Mouse (Mus musculus): Measurements from ENCODE around the gene Iqcc.
A peak's percentile ranks its signal among the peaks of the same experiment; 100 is the strongest.

The Iqcc gene

GRCm38 (mm10) chr4:129621283-129621841 lies 2.5 kb upstream of the Iqcc start:
- DNase-seq = no peak

DNA sequence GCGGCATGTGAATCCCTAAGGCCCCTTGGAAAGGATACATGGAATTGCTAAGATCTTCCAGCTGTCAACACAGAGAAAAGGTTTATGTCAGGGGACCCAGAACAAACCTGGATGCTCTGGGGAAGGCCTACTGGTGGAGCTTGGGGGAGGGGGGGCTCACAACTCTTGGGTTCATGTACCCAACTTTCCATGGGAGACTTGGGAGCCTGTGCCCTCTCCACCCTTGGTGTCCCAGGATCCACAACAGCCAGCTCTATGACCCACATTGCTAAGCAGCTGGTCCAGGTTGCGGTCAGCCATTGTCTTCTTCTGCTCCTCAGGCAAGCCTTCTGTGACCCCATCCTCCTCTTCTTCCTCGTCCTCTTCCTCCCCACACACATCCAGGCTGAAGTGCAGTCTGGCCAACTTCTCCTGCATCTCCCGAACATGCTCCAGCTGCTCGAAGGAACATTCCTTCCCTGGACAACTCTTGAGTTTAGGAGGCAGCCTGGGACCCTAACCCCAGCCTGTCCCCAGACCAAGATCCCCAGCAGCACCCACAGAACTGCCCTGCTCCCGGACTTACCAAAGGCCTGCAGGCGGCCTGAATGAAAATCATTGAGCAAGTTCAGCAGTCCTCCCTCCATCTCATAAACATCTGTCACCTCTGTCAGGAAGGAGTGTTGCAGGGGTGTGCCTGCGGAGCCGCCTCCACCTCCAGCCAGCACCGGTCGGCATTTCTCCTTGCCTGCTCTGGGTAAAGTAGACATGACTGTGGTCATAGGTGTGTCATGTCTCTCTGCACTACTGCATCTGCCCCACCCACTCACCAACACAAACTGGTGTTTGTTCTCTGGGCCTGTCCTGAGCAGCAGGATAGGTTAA lies 1.8 kb upstream of the Iqcc start:
- DNase-seq = no peak

DNA sequence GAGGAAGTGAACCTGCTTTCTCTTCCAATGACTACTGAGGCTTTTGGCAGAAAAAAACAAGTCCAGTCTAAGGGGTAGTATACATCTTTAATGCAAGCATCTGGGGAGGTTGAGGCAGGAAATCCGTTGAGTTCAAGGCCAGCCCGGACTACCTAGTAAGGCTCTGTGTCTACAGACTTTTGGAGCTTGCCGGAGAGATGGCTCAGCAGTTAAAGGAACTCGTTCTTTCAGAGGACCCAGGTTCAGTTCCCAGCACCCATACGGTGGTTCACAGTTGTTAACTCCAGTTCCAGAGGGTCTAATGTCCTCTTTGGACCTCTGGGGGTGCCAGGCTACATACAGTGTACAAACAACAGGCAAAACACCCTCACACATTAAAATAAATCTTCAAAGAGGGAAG lies 868 bp downstream of the Iqcc start:
- DNase-seq = no peak

DNA sequence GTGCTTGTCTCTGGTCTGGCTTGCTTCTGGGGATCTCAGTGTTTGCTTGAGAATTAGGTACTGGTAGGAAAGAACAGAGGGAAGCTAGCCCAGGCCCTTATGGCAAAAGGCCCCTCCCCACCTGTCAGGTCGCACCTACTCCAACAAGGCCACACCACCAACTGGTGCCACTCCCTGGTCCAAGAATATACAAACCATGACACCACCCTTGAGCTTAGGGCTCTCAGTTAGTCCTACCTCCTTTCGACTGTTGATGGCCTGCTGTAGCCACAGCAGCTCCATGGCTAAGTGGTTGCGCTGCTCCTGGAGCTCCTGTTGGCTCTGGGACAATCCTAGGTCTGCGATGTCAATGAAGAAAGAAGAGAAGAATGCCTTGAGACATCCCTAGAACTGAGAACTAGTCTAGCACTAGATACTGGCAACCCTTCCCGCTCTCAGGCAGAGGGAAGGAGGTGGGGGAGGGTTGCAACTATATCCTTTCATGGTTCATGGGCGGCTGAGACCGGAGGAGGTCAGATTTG lies 1.7 kb downstream of the Iqcc start:
- no peak for DNase-seq

DNA sequence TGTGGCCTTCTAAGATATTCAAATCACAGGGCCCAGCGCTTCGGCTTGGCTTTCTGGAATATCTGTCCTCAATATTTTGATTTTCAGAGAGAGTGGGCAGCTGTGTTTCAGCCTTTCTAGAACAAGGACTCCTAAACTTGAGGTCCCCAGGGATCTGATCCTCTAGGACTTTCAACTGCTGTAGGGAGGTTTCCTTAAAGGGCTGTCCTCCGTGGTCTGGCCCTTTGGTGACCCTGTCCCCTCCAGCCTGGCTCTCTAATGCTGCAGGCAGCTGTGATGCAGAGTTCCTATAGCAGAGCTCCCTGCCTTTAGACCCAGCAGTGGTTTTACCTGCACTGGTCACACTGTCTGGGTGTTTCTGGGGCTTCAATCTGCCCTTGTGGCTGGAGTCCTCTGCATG lies 2.3 kb downstream of the Iqcc start:
- no peak for DNase-seq

GRCm38 (mm10) chr4:129615801-129616290 lies 3.1 kb downstream of the Iqcc start:
- DNase-seq = no peak

DNA sequence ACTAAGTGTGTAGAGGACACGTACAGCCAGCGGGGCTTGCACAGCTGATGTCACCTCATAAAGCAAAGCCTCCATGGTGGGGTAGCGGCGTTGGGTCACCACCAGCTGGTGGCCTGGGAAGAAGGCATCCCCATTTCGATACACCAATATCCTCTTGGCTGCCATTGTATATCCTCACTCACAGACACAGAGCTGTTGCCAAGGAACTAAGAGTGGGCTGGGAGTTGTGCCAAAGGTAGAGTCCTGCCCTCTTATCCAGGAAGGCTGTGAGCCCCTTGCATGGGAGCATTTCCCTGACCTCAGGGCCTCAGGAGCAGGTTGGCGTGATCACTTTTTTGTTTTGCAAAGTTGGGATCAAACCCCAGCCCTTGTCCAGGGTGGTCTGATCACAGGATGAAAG lies 4.8 kb downstream of the Iqcc start, which contains the start of gene Dcdc2b:
Gene Dcdc2b, minus strand, starts transcription at position 165 of the 400 bp plus-strand sequence.
- no peak for DNase-seq

GRCm38 (mm10) chr4:129610472-129610871 lies 8.4 kb downstream of the Iqcc start:
- no peak for DNase-seq

DNA sequence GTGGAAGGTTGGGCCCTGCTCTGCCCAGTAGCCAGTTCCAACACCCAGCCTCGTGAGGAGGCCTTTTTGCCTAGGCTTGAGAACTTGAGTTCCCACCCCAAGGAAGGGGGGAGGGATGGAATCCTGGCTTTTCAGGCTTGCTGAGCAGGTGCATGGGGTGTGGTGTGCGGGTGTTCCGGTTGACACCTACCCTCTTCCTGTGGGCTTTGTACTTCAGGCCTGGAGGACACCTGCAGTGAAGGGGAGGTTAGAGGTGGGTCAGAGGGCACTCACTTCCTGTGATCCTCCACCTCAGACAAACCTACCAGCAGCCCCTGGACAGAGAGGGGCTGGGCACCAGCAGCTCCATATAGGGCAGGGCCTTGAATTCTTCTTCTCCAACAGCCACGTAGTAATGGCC lies 8.9 kb downstream of the Iqcc start:
- no peak for DNase-seq

DNA sequence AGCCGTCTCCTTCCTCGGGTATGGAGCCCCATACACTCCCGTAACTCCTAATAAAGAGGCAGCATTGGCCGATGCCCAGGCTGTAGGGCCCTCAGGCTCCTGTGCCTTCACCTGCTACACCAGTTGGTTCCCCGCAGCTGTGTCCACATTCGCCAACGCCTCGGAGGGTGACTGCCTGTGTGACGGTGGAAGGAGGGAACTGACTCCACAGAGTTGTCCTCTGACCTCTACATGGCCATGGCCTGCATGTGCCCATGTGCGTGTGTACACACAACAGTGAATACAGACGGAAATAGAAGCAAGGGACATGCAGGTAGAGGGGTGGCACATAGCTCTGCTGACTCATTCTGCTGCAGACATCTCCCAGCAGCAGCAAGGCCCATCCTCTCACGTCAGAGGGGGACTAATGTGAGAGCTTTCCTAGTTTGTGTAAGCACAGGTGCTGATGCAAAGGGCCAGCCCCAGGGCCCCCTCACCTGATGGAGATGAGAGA lies 9.7 kb downstream of the Iqcc start:
- no peak for DNase-seq

GRCm38 (mm10) chr4:129608426-129609025 lies 10.4 kb downstream of the Iqcc start:
- peak; percentile 86 for DNase-seq

DNA sequence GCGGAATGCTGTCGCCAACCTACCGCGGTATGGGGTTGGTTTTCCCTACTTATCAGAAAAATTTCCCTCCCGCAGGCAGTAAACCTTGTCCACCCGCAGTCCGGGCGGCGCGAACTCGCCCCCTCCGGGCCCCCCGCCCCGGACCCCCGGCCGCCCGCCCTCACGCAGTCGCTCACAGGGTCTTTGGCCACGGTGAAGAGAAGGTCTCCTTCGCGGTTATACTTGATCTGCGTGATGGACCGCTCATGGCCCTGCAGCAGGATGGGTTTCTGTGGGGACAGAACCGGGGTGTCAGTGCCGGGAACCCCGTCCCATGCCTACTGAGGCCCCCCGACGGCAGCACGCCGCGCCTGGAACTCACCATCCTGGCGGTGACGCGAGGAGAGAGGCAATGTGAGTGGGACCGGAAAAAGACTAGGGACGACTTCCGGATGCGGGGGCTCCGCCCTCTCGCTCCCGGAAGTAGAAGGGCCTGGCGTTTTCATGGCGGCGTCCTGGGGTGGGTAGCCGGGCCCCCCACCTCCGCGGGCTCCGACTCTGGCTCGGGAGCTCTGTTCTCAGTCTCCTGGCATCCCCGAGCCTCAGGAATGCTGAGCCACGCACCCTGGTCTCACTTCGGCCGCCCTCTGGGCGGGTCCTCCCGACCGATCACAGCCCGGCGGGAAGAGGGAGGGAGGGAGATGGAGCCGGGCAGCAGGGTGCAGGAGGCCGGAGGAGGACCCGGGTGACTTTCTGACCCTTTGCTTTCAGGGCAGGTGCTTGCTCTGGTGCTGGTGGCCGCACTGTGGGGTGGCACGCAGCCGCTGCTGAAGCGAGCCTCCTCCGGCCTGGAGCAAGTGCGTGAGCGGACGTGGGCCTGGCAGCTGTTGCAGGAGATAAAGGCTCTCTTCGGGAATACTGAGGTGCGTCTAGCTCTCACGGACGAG lies 18.4 kb downstream of the Iqcc start, which contains the start of the genes Eif3i and Tmem234:
Gene Eif3i, minus strand, starts transcription at position 416 of the 926 bp plus-strand sequence.
Gene Tmem234, plus strand, starts transcription at position 436 of the 926 bp plus-strand sequence.
- DNase-seq = peak; percentile 84

GRCm38 (mm10) chr4:129588865-129589264 lies 30.0 kb downstream of the Iqcc start:
- no peak for DNase-seq

DNA sequence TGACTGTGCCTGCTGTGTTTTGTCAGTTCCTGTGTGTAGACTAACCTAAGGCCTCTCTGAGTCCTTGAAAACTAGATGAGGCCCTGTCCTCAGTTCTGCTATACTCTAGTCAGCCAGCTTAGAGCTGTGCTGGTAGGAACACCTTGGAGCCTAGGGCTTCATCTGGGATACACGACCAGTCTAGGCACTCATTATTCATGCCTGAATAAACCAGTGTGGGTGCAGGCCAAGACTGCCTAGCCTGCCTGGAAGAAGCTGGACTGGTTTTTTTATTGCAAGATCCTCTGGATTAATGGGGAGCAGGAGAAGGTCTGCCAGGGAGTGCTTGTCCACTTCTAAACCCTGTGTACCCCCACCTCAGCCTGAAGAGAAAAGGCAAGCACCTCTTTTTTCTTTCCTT lies 32.0 kb downstream of the Iqcc start:
- no peak for DNase-seq

- no peak for DNase-seq
Observed at GRCm38 (mm10) chr4:129585773-129586172, 33.1 kb downstream of the Iqcc start.

DNA sequence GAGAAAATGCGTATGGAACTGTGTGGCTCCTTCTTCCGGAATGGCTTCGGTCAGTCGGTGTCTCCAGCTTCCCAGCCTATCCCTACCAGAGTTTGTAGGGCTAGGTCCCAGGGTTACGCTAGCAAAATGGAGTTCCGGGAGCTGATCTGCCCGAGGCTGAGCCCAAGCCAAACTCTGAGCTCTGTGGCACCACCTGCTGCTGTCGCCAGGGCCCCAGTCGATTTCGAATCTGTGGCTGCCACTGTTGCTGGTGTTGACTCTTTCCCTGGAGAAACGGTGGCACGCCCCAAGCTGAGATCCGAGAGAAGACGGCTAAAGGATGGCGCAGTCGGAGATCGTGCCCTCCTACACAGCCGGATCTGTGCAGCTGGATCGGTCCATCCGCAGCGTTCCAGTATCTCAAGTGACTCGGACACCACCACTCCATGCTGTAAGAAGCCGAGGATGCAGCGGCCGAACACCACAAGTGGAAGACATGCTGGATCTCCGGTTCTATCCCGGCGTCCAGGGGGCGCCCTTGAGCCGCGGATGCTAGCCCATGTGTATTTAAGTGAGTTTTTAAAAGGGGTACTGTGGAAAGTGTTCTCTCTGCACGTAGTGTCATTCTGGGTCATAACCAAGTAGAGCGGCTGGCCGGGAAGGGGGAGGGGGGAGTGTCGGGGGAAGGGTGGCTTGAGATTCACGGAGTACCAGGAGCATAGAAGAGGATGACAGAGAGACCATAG lies 33.9 kb downstream of the Iqcc start:
- DNase-seq = peak; percentile 80

DNA sequence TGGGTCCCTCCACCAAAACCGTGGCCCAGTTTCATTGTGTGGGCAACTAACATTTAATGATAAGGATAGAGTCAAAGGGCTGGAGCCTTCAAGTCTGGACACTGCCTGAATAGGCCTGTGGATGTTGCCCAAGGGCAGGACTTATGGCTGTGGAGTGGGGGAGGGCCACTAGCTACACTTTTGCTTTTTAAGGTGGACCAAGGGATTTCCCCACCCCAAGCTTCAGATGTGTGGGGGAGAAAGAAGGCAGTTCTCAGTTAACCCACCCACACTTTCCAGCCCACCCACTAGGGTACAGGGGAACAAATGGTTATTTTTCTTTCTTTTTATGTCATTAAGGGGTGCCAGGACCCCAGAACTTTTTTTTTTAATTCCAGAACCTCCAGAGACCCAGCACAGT lies 34.5 kb downstream of the Iqcc start:
- no peak for DNase-seq

- no peak for DNase-seq
Observed at GRCm38 (mm10) chr4:129582251-129582650, 36.6 kb downstream of the Iqcc start.

DNA sequence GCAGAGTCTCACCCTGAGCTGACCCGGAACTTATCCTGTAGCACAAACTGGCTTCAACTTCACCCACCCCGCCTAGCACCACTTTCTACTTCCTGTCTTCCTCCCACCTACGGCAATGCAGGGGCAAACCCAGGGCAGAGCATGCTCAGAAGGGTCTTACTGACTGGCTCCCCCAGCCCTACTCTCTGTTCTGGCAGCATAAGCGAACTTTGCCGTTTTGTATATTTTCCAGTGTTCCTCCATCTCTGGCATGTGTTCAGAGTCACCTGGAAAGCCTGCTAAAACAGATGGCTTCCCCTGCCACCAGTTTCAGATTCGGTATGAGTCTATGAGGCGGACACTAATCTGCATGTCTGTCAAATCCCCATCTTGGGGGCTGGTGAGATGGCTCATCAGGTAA lies 38.6 kb downstream of the Iqcc start:
- DNase-seq = no peak

DNA sequence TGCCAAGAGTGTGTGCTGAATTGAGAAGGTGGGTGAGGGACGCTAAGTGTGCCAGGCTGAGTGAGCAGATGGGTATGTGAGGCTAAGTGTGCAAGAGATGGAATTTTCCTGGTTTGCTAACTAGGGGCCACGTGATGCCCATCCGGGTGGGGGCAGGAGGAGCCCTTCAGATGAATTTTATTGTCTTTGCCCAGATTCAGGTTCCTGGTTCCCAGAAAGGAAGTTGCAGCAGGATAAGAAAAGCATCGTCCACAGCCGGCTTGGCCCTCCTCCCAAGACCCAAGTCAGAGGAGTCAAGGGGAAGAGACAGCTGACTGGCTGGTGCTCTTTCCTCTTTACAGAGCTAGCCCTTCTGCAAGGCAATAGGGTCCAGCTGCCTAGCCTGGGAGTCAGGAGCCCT lies 40.4 kb downstream of the Iqcc start, which contains the start of gene Fam167b:
Gene Fam167b, minus strand, starts transcription at position 84 of the 400 bp plus-strand sequence.
- peak; percentile 68 for DNase-seq

DNA sequence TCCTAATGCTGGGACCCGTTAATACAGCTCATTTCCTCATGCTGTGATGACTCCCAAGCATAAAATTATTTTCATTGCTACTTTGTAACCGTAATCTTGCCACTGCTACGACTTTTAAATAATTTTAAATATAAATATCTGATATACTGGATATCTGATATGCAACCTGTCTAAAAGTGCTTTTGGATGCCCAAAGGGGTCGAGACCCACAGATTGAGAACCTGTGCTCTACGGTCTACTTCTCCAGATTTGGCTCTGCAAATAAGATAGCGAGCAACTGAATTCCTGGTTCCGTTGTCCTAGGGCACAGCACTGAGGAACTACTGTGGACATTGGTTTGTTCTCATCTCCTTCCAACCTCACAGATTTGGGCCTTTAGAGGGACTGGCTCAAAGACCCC lies 41.2 kb downstream of the Iqcc start:
- no peak for DNase-seq
